Mouse (Mus musculus) testis, adult 2 months (tissue): ENCODE data around the gene Anxa8. TPM values are rescaled to one million over a fixed set of nuclear protein-coding genes. Genes with fewer than 3 reads are reported as not detected.
A peak's percentile ranks its signal among the peaks of the same experiment; 100 is the strongest.

Source experiments
- H3K27ac ChIP-seq: fragments of 200-500 bp; 2 replicates; pipeline ENCODE4 v1.5.1; 2012; ENCODE audit warnings: low read depth, low read length; ENCODE audit not compliant: control insufficient read depth, insufficient read depth
- H3K27me3 ChIP-seq: fragments of 200-500 bp; 2 replicates; pipeline ENCODE4 v1.6.1; 2012; ENCODE audit warnings: mild to moderate bottlenecking, low read length, moderate library complexity; ENCODE audit not compliant: control insufficient read depth, insufficient read depth
- H3K36me3 ChIP-seq: fragments of 200-500 bp; 2 replicates; pipeline ENCODE4 v1.6.1; 2012; ENCODE audit warnings: mild to moderate bottlenecking, low read length; ENCODE audit not compliant: control insufficient read depth, insufficient read depth
- H3K4me1 ChIP-seq: fragments of 200-500 bp; 2 replicates; pipeline ENCODE4 v1.6.1; 2012; ENCODE audit warnings: low read length; ENCODE audit not compliant: control insufficient read depth, insufficient read depth
- H3K4me3 ChIP-seq: fragments of 200-500 bp; 2 replicates; pipeline ENCODE4 v1.5.1; 2012; ENCODE audit warnings: low read depth, mild to moderate bottlenecking, low read length, moderate library complexity, mixed read lengths; ENCODE audit not compliant: control insufficient read depth
- CTCF ChIP-seq: fragments of 200-500 bp; IDR thresholded peaks from 2 replicates; pipeline ENCODE4 v1.5.1; 2012; ENCODE audit warnings: low read depth, mild to moderate bottlenecking, inconsistent platforms, low read length, moderate library complexity; ENCODE audit not compliant: control insufficient read depth, insufficient read depth, insufficient replicate concordance
- POLR2A ChIP-seq: fragments of 200-500 bp; IDR thresholded peaks from 2 replicates; pipeline ENCODE4 v1.6.1; 2012; ENCODE audit warnings: low read depth, mild to moderate bottlenecking, inconsistent platforms, low read length, moderate library complexity; ENCODE audit not compliant: control insufficient read depth
- polyA plus RNA-seq: library from polyadenylated mRNA; depleted of rRNA; stranded (reverse); fragments of >200 nt; gene quantifications from 2 replicates; pipeline ENCODE4 v1.2.3, GENCODE M21; 2012; rRNA removed

The Anxa8 gene
- polyA plus RNA-seq = 0.08 and 0.21 TPM in 2 replicates

DNA sequence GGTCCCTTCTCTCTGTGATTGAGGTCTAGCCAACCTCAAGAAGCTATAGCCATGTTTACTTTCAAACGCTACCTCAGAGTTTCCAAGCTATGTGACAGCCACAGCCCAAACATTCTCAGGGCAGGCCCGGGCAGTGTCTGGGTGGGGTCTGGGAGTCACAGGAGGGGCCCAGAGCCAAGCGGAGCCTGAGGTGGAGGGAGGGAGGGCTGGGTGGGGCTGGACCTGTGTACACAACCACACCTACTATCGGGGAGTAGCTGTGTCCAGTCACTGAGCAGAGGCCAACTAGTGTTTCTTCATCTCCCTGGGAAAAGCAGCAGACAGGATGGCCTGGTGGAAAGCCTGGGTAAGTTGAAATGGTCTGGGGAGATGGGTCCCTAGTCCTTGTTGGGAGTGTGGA lies at the start of gene Anxa8:
TSS of gene Anxa8 (plus strand) at position 251 of the 400 bp plus-strand sequence.
- Histone ChIP-seq H3K36me3 (no peaks in the 10 kb centered on the region), H3K4me1 (no peaks in the 10 kb centered on the region), H3K27ac (no peak within 1 kb of the TSS), H3K27me3 (no peaks in the 10 kb centered on the region), H3K4me3 (no peak within 1 kb of the TSS)
- TF ChIP-seq POLR2A (no peak), CTCF (no peak)

DNA sequence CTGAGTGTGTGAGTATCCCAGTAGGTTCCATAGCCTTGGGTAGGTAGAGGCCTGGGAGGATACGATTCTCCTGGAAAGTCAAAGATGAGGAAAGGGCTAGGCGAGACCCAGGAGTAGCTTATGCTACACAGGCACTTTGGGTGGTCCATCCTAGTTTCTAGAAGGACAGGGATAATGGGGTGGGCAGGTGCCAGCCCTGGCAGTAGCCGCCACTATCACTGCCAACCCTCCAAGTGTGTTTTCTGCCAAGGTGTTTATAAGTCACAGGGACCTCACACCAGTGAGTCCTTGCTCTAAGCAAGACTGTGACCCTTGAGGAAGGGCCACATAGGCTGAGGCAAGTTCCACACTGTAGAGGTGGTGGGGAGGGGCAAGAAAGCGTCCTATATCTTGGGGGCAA lies 44.5 kb upstream of the Anxa8 start:
- Histone ChIP-seq H3K4me3 (no peak overlapping the region), H3K36me3 (no peaks in the 10 kb centered on the region), H3K27me3 (no peaks in the 10 kb centered on the region), H3K27ac (no peak overlapping the region), H3K4me1 (no peaks in the 10 kb centered on the region)
- TF ChIP-seq CTCF = no peak
- no peak for TF ChIP-seq POLR2A

DNA sequence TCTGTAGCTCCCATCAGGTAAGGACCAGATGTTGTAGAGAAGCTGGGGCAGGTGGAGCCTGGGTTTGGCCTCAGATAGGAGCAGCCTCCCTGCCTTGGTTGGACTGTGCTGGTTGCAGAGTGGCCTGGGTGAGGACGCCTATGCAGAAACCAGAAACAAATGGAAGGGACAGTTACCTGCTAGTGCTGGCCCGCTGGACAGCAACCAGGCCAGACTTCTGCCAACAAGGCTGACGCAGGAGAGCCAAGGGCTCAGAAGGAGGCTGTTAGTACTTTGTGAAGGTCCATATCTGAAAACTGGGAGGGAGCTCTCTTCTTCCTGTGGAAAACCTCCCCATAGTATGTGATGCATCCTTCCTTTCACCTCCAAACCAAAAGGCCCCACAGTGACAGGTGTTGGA lies 42.4 kb upstream of the Anxa8 start:
- no peak overlapping the region for H3K27ac ChIP-seq
- H3K36me3 ChIP-seq = no peaks in the 10 kb centered on the region
- no peak for TF ChIP-seq CTCF
- no peak for TF ChIP-seq POLR2A

DNA sequence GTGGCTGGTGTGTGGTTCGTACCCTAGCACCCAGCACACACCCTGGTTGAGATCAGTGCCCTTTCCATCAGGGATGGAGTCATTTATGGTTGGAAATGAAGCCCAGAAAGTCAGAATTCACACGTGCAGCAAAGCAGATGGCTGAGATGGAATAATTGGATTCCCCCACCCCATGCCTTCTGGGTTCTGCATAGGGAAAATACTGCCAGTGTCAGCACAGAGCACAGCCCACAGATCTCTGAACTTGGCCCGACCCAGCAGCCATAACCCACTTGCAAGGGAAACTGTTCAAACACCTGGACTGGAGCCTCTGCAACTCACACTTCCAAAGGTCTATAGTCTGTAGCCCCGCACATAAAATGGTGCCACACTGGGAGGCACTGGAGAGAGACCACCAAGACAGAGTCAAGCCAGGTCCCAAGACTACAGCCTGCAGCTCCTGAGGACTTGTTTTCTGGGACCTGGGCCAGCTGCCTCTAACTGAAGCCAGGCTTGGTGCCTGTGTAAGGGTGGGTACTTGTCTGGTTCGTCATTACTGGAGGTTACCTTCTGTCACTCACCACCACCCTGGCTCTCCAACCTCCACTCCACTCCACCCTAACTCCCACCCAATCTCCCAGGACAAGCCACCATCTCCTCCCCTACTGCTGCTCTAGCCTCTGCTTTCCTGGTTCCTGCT lies 35.5 kb upstream of the Anxa8 start:
- Histone ChIP-seq H3K27me3 (no peaks in the 10 kb centered on the region), H3K4me3 (peak overlapping the region; percentile 61), H3K27ac (no peak overlapping the region), H3K4me1 (no peaks in the 10 kb centered on the region), H3K36me3 (no peaks in the 10 kb centered on the region)
- TF ChIP-seq POLR2A = no peak
- no peak for TF ChIP-seq CTCF

More for the DNA sequence above, 42.4 kb upstream of the Anxa8 start:
- Histone ChIP-seq H3K4me1 (no peaks in the 10 kb centered on the region), H3K4me3 (no peak overlapping the region), H3K27me3 (no peaks in the 10 kb centered on the region)

DNA sequence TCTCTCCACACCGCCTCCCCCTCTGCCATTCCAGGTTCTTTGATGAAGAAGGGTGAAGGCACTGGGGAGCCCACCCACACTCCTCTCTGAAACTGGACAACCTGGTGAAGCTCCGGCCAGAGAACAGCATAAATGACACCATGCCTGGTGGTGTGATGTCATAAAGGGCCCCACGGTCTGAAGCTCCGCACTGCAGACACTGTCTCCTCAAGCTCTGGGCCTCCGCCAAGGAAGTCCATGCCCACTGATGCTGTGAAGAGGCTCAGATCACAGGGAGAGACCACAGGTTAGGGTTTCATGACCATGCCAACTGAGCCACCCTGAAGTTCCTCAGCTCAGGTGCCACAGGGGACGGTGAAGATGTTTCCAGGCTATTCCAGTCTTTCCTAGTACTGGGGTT lies 33.3 kb upstream of the Anxa8 start, which contains the start of gene Antxrl:
TSS of gene Antxrl (plus strand) at position 192 of the 400 bp plus-strand sequence.
- Histone ChIP-seq H3K27me3 (no peaks in the 10 kb centered on the region), H3K36me3 (no peaks in the 10 kb centered on the region), H3K4me3 (peak within 1 kb of the TSS; percentile 84), H3K27ac (peak within 1 kb of the TSS; percentile 80), H3K4me1 (no peaks in the 10 kb centered on the region)
- peak; percentile 72; the same call in 1 of the 2 replicates for TF ChIP-seq POLR2A
- TF ChIP-seq CTCF = no peak

DNA sequence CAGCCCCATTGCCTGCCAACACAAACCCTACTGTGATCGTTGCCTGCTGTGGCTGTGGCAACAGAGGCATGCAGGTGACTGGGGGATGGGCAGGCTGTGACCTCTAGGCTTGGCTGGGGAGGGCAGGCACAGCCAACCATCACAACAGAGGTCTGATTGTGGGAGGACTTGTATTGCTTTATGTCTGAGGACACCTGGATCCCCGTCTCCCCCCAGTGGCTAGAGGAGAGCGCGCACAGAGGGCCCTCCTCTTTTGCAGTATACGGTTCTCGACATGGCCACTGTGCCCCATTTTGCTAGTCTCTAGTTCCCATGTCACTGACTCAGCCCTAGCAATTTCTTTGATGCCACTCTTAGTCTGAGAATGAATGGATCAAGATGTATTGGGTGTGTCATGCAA lies 14.1 kb upstream of the Anxa8 start:
- no peak for TF ChIP-seq POLR2A
- Histone ChIP-seq H3K36me3 (no peaks in the 10 kb centered on the region), H3K27ac (no peak overlapping the region), H3K4me3 (no peak overlapping the region), H3K27me3 (no peaks in the 10 kb centered on the region), H3K4me1 (no peaks in the 10 kb centered on the region)

DNA sequence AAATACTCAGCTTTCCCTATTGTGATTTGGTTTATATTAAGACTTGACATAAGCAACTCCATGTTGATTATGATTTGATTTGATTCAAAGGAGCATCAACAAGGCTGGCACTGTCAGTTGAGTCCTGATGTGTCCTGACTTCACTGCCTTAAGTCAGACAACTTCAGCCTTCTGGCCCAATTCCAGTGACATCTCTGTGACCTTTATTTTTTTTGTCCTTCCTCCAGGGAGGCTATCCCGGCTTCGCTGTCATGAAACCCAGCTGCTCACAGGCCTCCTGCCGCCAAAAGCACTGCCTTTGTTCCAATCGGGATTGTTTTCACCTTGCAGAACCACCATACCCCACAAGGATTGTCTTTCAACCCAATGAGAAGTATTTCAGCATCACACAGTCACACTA lies 10.4 kb upstream of the Anxa8 start:
- no peak overlapping the region for H3K4me3 ChIP-seq
- no peak overlapping the region for H3K27ac ChIP-seq
- H3K4me1 ChIP-seq = no peaks in the 10 kb centered on the region
- H3K36me3 ChIP-seq = no peaks in the 10 kb centered on the region
- TF ChIP-seq POLR2A (no peak), CTCF (no peak)
- no peaks in the 10 kb centered on the region for H3K27me3 ChIP-seq
